Mouse (Mus musculus) G1E (cell line): ENCODE data around the gene Dhrs9.

ENCODE experiments used
- CTCF ChIP-seq: IDR thresholded peaks from 2 replicates; pipeline ENCODE4 v1.5.1; 2012; ENCODE audit warnings: low read depth, low read length, inconsistent platforms, mixed read lengths
- GATA1 ChIP-seq: IDR thresholded peaks from 2 replicates; pipeline ENCODE4 v1.6.1; 2012; ENCODE audit warnings: borderline replicate concordance, low read length, inconsistent platforms, mixed read lengths
- GATA2 ChIP-seq: IDR thresholded peaks from 2 replicates; pipeline ENCODE4 v1.6.1; 2012; ENCODE audit warnings: low read depth, low read length, inconsistent platforms, borderline replicate concordance

DNA sequence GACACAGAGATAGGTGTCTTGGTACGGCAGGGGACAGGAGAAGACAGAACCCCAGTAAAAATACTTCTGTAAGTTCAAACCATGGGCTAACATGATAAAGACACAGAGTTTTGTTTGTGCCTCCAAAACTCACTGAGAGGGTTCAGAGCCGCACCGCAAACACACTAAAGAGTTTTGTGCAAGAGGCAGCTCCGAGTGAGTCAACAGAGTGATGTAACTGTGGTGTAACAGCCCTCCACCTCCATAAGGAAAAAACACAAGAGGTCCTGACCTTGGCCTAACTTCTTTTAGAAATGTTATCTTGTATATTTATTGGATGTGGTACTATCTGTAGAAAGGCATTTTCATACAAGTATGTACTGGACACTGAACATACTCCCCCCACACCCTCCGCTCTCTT, 25.4 kb downstream of the Dhrs9 start:
- no peak for TF ChIP-seq CTCF
- no peak for TF ChIP-seq GATA1
- TF ChIP-seq GATA2 = no peak
